Mouse (Mus musculus) kidney, adult 18-20 months (tissue): ENCODE results near the gene Scgb1b29.
"Not testable (repeated sequence)": the region's sequence is repeated elsewhere in the genome, so short reads cannot be mapped to it uniquely, and the experiment has no call there.

Source experiments
- DNase-seq: peaks from one replicate; pipeline ENCODE4 v3.0.0; 2021

Gene Scgb1b29

DNA sequence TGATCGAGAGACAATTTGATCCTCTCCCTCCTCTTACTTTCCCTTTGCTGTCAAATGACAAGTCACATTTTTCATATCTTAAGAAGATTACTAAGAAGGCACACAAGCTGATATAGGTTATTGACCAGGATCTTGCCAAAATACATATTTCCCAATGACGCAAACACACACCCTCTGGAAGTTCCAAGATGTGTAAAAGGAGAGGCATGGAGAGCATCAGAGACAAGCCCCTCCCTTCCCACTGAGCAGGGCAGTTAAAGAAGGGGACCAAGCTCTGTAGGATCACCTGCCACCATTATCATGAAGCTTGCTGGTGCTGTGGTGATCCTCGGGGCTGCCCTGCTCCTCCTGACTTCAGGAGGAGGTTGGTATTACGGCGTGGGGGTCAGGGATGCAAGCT, at the start of gene Scgb1b29:
Scgb1b29 (plus strand) TSS at position 301 of the 400 bp plus-strand sequence.
- not testable (repeated sequence) for DNase-seq

DNA sequence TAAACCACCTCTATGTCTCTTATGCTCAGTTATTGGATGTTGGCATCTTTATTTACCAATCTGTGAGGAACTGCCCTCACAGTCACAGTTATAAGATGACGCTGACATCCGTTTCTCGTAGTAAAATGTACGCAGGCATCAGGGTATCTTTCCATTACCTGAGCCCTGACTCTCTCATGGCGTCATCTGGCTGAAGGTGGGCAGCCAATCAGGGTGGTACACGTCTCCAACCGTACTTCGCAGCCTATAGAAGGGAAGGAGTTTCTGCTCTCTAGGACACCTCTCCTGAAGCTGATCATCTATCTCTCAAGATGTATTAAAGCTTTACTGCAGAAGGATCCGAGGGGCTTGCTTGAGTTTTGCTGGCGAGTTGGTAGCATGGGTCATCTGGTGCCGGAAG, 12.7 kb upstream of the Scgb1b29 start:
- DNase-seq, result not testable (repeated sequence)
